Mouse (Mus musculus) liver, embryonic 14.5 days (tissue): ENCODE measurements around the gene March5.
A peak's percentile ranks its signal among the peaks of the same experiment; 100 is the strongest.

Source experiments
- CTCF ChIP-seq: IDR thresholded peaks from 2 replicates; pipeline ENCODE4 v1.5.1; 2016; ENCODE audit warnings: antibody characterized with exemption, low read depth, control low read depth
- EP300 ChIP-seq: IDR thresholded peaks from 2 replicates; pipeline ENCODE4 v1.6.1; 2016; ENCODE audit warnings: antibody characterized with exemption, low read depth

DNA sequence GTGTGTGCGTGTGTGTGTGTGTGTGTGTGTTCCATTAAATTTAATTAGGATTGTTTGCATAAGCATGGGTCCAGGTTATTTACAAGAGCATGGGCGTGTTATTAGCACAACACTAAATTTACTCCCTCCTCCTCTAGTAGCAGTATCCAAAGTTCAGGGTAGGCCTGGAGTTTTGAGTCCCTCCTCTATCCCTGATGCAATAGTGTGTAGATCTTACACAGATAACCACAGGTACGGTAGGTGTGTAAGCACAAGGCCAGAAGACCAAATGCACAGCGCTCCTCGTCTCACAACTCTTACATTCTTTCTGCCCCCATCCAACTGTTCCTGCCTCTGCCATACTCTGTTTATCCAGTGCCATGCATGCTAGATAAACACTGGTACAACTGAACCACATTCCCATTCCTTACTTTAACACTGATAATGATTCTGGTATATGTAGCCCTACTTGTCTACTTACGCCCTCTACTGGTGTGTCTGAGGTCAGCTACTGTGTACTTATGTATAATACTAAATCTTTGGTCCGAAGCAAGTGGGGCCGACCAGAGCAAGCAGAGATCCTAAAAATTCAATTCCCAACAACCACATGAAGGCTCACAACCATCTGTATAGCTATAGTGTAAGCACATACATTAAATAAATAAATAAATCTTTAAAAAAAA lies 2.3 kb downstream of the March5 start:
- TF ChIP-seq CTCF (peak; percentile 68), EP300 (no peak)
